Mouse (Mus musculus) liver, embryonic 14.5 days (tissue): ENCODE data around the gene Cpvl. TPM values are rescaled to one million over a fixed set of nuclear protein-coding genes. Genes with fewer than 3 reads are reported as not detected.

Source experiments
- ATAC-seq: fragments of 200-750 bp; cut with Nextera tagmentation; 2 replicates; pipeline ENCODE4 v1.8.0; 2017; ENCODE audit warnings: moderate number of reproducible peaks, mild to moderate bottlenecking, moderate library complexity; ENCODE audit not compliant: insufficient read depth
- DNase-seq, 3 experiments: peaks; one replicate each; pipeline ENCODE4 v3.0.0-alpha.2; 2012 to 2013; ENCODE audit warnings: low read depth in 3 of 3, low spot score in 3 of 3
- H3K27ac ChIP-seq: fragments of 300-500 bp; sonication (generic); 2 replicates; pipeline ENCODE4 v1.5.1; 2014; ENCODE audit warnings: moderate library complexity, mild to moderate bottlenecking, control low read depth, inconsistent platforms
- H3K27me3 ChIP-seq: fragments of 300-500 bp; sonication (generic); 2 replicates; pipeline ENCODE4 v1.6.1; 2014; ENCODE audit warnings: mild to moderate bottlenecking, low read length, moderate library complexity; ENCODE audit not compliant: control insufficient read depth, insufficient read depth
- H3K36me3 ChIP-seq: fragments of 300-500 bp; sonication (generic); replicated peaks from 2 replicates; pipeline ENCODE4 v1.6.1; 2014; ENCODE audit warnings: low read depth; ENCODE audit not compliant: control insufficient read depth, insufficient read depth
- H3K4me1 ChIP-seq, 2 experiments: fragments of 200-500 bp in 1 of 2; fragments of 300-500 bp in 1 of 2; sonication (generic) in 1 of 2; replicated peaks; 2 replicates each; pipeline ENCODE4 v1.6.1; 2012 to 2014; ENCODE audit warnings: antibody characterized with exemption in 1 of 2, inconsistent platforms in 1 of 2, low read length in 1 of 2; ENCODE audit not compliant: control insufficient read depth in 2 of 2, insufficient read depth in 2 of 2
- H3K4me2 ChIP-seq: fragments of 300-500 bp; sonication (generic); 2 replicates; pipeline ENCODE4 v1.6.1; 2014; ENCODE audit warnings: low read depth, mild to moderate bottlenecking, control low read depth, moderate library complexity
- H3K4me3 ChIP-seq, 2 experiments: fragments of 200-500 bp in 1 of 2; fragments of 300-500 bp in 1 of 2; sonication (generic) in 1 of 2; 2 replicates each; pipeline ENCODE4 v1.5.1; 2012 to 2014; ENCODE audit warnings: low read depth in 2 of 2, low read length in 2 of 2, mild to moderate bottlenecking in 2 of 2, control low read depth in 1 of 2, inconsistent platforms in 1 of 2, moderate library complexity in 1 of 2; ENCODE audit not compliant: insufficient read depth in 1 of 2
- H3K9ac ChIP-seq: fragments of 300-500 bp; sonication (generic); replicated peaks from 2 replicates; pipeline ENCODE4 v1.6.1; 2014; ENCODE audit warnings: mild to moderate bottlenecking, control low read depth, moderate library complexity
- H3K9me3 ChIP-seq: fragments of 300-500 bp; sonication (generic); 2 replicates; pipeline ENCODE4 v1.6.1; 2016; ENCODE audit warnings: low read length, mixed read lengths; ENCODE audit not compliant: control insufficient read depth
- CTCF ChIP-seq: IDR thresholded peaks from 2 replicates; pipeline ENCODE4 v1.5.1; 2016; ENCODE audit warnings: antibody characterized with exemption, low read depth, control low read depth
- EP300 ChIP-seq: IDR thresholded peaks from 2 replicates; pipeline ENCODE4 v1.6.1; 2016; ENCODE audit warnings: antibody characterized with exemption, low read depth
- WGBS: fragments of 180-500 bp; shearing (Covaris S2); extraction: QIAGEN DNeasy Blood & Tissue Kit; methylation state at CpG from one replicate; pipeline ENCODE4 v1.1.7; 2014; ENCODE audit not compliant: insufficient replicate concordance; 5-methylcytosine and 5-hydroxymethylcytosine counted together
- polyA plus RNA-seq, 2 experiments: library from polyadenylated mRNA; depleted of rRNA in 1 of 2; stranded (reverse) in 1 of 2; unstranded in 1 of 2; fragments of >200 nt; fragmentation: Nextera tagmentation in 1 of 2; extraction: Ambion mirVana in 1 of 2; gene quantifications; 2 replicates each; pipeline versions ENCODE4 v1.2.1 to v1.2.3; 2012 to 2014

Cpvl gene
- polyA plus RNA-seq, 2 experiments: not detected

GRCm38 (mm10) chr6:53884931-53885330, 93.5 kb downstream of the Cpvl start:
- no peak overlapping the region for H3K9ac ChIP-seq
- TF ChIP-seq CTCF (no peak), EP300 (no peak)
- no peak overlapping the region for H3K4me3 ChIP-seq
- no peak for ATAC-seq
- no peaks in the 10 kb centered on the region for H3K36me3 ChIP-seq
- 60% methylated on average over 4 of the region's 4 CpGs for WGBS
- H3K27me3 ChIP-seq: no peaks in the 10 kb centered on the region
- H3K4me1 ChIP-seq: no peaks in the 10 kb centered on the region
- H3K9me3 ChIP-seq: no peaks in the 10 kb centered on the region
- H3K4me2 ChIP-seq: no peak overlapping the region
- no peak for DNase-seq
- no peak overlapping the region for H3K27ac ChIP-seq

DNA sequence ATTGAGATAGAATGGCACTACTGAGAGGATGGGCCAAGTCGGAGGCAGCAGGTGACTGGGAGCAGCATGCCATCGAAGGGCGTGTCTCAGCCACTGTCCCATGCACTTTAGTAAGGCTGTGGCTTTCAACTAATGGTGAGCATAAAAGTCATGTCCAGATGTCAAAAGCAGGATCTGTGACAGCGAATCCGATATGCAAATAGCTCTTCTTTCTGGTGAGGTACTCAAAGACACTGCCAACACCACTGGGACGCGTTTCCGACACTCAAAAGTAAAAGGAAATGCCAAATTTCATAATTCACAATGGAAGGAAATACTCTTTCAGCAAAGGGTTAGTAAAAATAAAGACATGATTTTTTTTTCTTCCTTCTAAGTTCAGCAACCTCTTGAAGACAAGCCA, 94.0 kb downstream of the Cpvl start:
- TF ChIP-seq CTCF: no peak
- no peak for TF ChIP-seq EP300
- Histone ChIP-seq H3K36me3 (no peaks in the 10 kb centered on the region), H3K9ac (no peak overlapping the region), H3K4me2 (no peak overlapping the region), H3K27me3 (no peaks in the 10 kb centered on the region), H3K27ac (no peak overlapping the region), H3K4me3 (no peak overlapping the region), H3K4me1 (no peaks in the 10 kb centered on the region), H3K9me3 (no peaks in the 10 kb centered on the region)
- ATAC-seq: no peak
- WGBS: 74% methylated on average over 8 of the region's 8 CpGs
- DNase-seq: no peak

DNA sequence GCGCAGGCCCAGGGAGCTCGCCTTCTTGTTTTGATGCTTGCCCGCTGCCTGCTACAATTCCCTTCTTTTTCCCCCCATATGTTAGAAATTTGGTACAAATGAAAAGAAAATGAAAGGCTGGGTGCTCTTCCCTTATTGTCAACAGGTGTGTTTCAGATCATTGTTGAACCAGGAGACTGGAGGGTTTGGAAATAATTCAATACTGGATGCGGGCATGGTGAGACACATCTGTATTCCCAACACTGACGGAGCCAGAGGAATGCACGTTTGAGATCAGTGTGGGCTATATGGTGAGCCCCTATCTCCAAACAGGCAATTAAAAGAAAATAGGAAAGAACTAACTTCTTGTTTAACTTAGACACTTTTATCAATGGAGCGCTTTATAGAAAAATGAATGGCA, 95.1 kb downstream of the Cpvl start:
- no peak overlapping the region for H3K4me2 ChIP-seq
- 74% methylated on average over 7 of the region's 7 CpGs for WGBS
- no peak for ATAC-seq

GRCm38 (mm10) chr6:53881623-53882022, 96.8 kb downstream of the Cpvl start:
- H3K4me1 ChIP-seq: no peaks in the 10 kb centered on the region
- no peaks in the 10 kb centered on the region for H3K27me3 ChIP-seq
- H3K36me3 ChIP-seq: no peaks in the 10 kb centered on the region
- H3K9ac ChIP-seq: no peak overlapping the region
- H3K9me3 ChIP-seq: no peaks in the 10 kb centered on the region
- WGBS: 41% methylated on average over 10 of the region's 10 CpGs
- ATAC-seq (no peak), DNase-seq (no peak)
- no peak overlapping the region for H3K27ac ChIP-seq
- H3K4me2 ChIP-seq: no peak overlapping the region
- no peak for TF ChIP-seq CTCF
- no peak for TF ChIP-seq EP300
- no peak overlapping the region for H3K4me3 ChIP-seq

More for the DNA sequence above, 95.1 kb downstream of the Cpvl start:
- Histone ChIP-seq H3K27ac (no peak overlapping the region), H3K4me1 (no peaks in the 10 kb centered on the region), H3K36me3 (no peaks in the 10 kb centered on the region), H3K4me3 (no peak overlapping the region), H3K27me3 (no peaks in the 10 kb centered on the region), H3K9ac (no peak overlapping the region), H3K9me3 (no peaks in the 10 kb centered on the region)
- no peak for TF ChIP-seq CTCF
- no peak for TF ChIP-seq EP300
- no peak for DNase-seq

DNA sequence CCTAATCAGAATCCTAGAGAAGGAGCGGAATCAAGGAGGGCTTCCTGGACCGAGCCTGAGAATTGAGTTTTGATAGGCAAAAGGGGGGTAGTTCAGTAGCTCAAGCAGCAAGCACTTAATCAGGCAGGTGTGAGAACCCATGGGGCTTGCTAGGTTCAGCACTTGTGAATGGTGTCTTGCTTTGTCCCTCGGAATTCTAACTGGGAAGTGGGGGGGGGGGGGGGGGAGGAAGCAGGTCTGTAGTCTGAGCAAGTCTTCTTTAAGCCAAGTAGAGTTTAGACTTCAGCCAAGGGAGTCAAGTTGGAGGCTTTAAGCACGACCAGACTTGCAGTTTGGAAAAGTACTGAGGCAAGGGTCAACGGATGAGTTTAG, 97.2 kb downstream of the Cpvl start:
- Histone ChIP-seq H3K9me3 (no peaks in the 10 kb centered on the region), H3K9ac (no peak overlapping the region), H3K36me3 (no peaks in the 10 kb centered on the region), H3K27ac (no peak overlapping the region), H3K4me2 (peak overlapping the region; percentile 28; the same call in 1 of the 2 replicates), H3K27me3 (no peaks in the 10 kb centered on the region), H3K4me3 (no peak overlapping the region), H3K4me1 (no peaks in the 10 kb centered on the region)
- no peak for TF ChIP-seq EP300
- no peak for TF ChIP-seq CTCF
- ATAC-seq (no peak), DNase-seq (no peak)
- 25% methylated on average over 5 of the region's 5 CpGs for WGBS
